Mouse (Mus musculus): ENCODE measurements at regions not wholly inside any gene's neighbourhood (a gene's known extent, or its start where the extent isn't known, plus 50 kb on each side); places are given as distances from the start of the nearest gene placed in this dataset.
A peak's percentile ranks its signal among the peaks of the same experiment; 100 is the strongest.

- ATAC-seq = no peak
- no peaks in the 10 kb centered on the region for H3K9me3 ChIP-seq (ENCODE audit: low read length)
- 47% methylated on average over 1 of the region's 1 CpGs for WGBS (ENCODE audit: insufficient replicate concordance)
- no peak overlapping the region for H3K9ac ChIP-seq (replicated peaks)
- DNase-seq = no peak
- H3K36me3 ChIP-seq (replicated peaks; ENCODE audit: insufficient read depth, low read length) = no peaks in the 10 kb centered on the region
- no peak overlapping the region for H3K4me3 ChIP-seq (ENCODE audit: low read depth, low read length)
- no peaks in the 10 kb centered on the region for H3K27me3 ChIP-seq (ENCODE audit: insufficient read depth, low read length)
- no peaks in the 10 kb centered on the region for H3K4me1 ChIP-seq (ENCODE audit: insufficient read depth)
- no peak for TF ChIP-seq EP300 (IDR thresholded peaks at IDR 0.05; ENCODE audit: low read depth)
- TF ChIP-seq CTCF (IDR thresholded peaks at IDR 0.05; ENCODE audit: low read depth) = no peak
- no peak overlapping the region for H3K27ac ChIP-seq (ENCODE audit: low read depth)
- no peak overlapping the region for H3K4me2 ChIP-seq (ENCODE audit: low read depth, low read length)
These were observed 120.3 kb upstream of the Tom1l1 start for GRCm38 (mm10) chr11:90808443-90808842.

DNA sequence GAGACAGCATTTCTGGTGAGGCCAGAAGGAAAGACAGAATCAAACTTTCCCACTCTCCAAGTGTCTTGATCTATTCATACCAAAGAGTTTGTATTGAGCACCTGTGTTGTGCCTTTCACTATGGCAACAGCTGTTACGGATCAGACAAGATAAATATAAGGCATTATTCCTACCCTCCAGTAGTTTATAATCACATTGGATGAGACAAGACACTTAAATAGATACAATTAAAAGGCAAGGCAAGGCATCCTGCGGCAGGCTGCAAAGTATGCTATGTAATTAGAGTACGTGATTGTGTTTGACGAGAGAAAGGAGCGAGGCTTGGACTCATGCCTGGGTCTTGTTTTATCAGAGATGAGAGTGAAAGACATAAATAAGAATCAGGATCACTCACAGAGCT is 119.2 kb upstream of the Tom1l1 start:
- ATAC-seq = no peak
- H3K4me2 ChIP-seq (ENCODE audit: low read depth, low read length) = no peak overlapping the region
- no peaks in the 10 kb centered on the region for H3K9me3 ChIP-seq (ENCODE audit: low read length)
- H3K27ac ChIP-seq (ENCODE audit: low read depth) = no peak overlapping the region
- H3K27me3 ChIP-seq (ENCODE audit: insufficient read depth, low read length) = no peaks in the 10 kb centered on the region
- WGBS (ENCODE audit: insufficient replicate concordance) = 75% methylated on average over 5 of the region's 5 CpGs
- no peaks in the 10 kb centered on the region for H3K36me3 ChIP-seq (replicated peaks; ENCODE audit: insufficient read depth, low read length)
- no peak overlapping the region for H3K9ac ChIP-seq (replicated peaks)
- no peak for DNase-seq
- no peak for TF ChIP-seq CTCF (IDR thresholded peaks at IDR 0.05; ENCODE audit: low read depth)
- TF ChIP-seq EP300 (IDR thresholded peaks at IDR 0.05; ENCODE audit: low read depth) = no peak
- H3K4me3 ChIP-seq (ENCODE audit: low read depth, low read length) = no peak overlapping the region
- no peaks in the 10 kb centered on the region for H3K4me1 ChIP-seq (ENCODE audit: insufficient read depth)

DNA sequence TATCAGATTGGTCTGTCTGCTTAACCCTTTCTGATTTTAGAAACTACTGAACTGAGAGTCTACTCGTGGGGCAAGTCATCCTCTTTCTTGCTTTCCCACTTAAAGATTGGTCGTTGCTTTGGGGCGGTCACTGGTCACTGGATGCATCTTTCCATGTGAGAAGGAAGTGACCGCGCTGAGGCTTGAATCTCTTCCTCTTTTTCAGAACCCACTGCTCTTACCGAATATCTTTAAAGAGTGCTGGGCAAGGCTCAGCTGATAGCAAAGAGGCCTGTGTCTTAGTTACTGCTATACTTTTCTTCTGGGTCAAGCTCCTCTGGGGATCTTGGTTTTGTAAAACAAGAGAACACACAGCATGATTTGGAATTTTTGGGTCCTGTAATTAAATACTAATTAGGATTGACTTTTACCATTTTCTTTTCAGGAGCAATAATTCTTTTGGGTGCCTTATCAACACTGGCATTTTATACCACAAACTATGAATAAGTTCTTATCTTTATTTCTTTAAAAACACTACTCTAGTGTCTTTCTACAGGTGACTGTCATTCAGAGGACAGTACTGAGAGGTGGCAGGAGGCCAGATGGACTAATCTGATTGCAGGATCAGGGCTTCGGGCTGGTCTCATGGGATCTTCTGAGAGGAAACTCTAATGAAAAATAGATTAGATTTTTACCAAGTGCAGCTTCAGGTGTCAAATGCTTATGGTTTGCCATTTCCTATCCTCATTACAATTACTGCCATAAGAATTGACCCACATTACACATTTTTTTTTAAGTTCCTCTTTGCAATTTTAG is 114.6 kb upstream of the Tom1l1 start:
- DNase-seq (no peak), ATAC-seq (no peak)
- Histone ChIP-seq H3K9ac (replicated peaks) (no peak overlapping the region), H3K4me1 (ENCODE audit: insufficient read depth) (no peaks in the 10 kb centered on the region), H3K9me3 (ENCODE audit: low read length) (no peaks in the 10 kb centered on the region), H3K27me3 (ENCODE audit: insufficient read depth, low read length) (no peaks in the 10 kb centered on the region), H3K4me3 (ENCODE audit: low read depth, low read length) (no peak overlapping the region), H3K36me3 (replicated peaks; ENCODE audit: insufficient read depth, low read length) (no peaks in the 10 kb centered on the region), H3K27ac (ENCODE audit: low read depth) (no peak overlapping the region), H3K4me2 (ENCODE audit: low read depth, low read length) (no peak overlapping the region)
- 36% methylated on average over 7 of the region's 7 CpGs for WGBS (ENCODE audit: insufficient replicate concordance)
- TF ChIP-seq CTCF (IDR thresholded peaks at IDR 0.05; ENCODE audit: low read depth) (no peak), EP300 (IDR thresholded peaks at IDR 0.05; ENCODE audit: low read depth) (no peak)

- TF ChIP-seq EP300 (IDR thresholded peaks at IDR 0.05; ENCODE audit: low read depth) = no peak
- TF ChIP-seq CTCF (IDR thresholded peaks at IDR 0.05; ENCODE audit: low read depth) = no peak
- ATAC-seq = no peak
- WGBS (ENCODE audit: insufficient replicate concordance) = 62% methylated on average over 2 of the region's 2 CpGs
- H3K9me3 ChIP-seq (ENCODE audit: low read length) = no peaks in the 10 kb centered on the region
- DNase-seq = no peak
- H3K4me1 ChIP-seq (ENCODE audit: insufficient read depth) = no peaks in the 10 kb centered on the region
- H3K27ac ChIP-seq (ENCODE audit: low read depth) = no peak overlapping the region
- no peaks in the 10 kb centered on the region for H3K36me3 ChIP-seq (replicated peaks; ENCODE audit: insufficient read depth, low read length)
- no peak overlapping the region for H3K9ac ChIP-seq (replicated peaks)
- H3K4me3 ChIP-seq (ENCODE audit: low read depth, low read length) = no peak overlapping the region
- H3K4me2 ChIP-seq (ENCODE audit: low read depth, low read length) = no peak overlapping the region
- no peaks in the 10 kb centered on the region for H3K27me3 ChIP-seq (ENCODE audit: insufficient read depth, low read length)
These were observed 109.4 kb upstream of the Tom1l1 start for GRCm38 (mm10) chr11:90797577-90797976.

DNA sequence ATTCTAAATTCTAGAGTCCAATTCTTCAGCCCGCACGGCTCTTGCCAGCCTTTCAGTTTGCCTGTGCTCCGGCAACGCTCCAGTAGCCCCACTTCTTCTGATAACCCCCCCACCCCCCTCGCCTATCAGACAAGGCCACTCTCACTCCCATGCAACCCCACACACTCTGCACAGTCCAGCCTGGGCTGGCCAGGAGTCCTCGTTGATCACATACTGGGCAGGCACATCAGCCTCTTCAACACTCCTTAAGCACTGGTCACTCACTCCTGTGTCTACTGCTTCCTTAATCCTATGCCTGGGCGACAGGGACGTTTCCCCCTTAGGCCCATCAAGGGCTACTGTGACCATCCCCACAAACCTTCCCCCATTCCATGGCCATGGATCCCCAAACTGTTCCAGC is 95.4 kb upstream of the Tom1l1 start:
- Histone ChIP-seq H3K27me3 (ENCODE audit: insufficient read depth, low read length) (no peaks in the 10 kb centered on the region), H3K36me3 (replicated peaks; ENCODE audit: insufficient read depth, low read length) (no peaks in the 10 kb centered on the region), H3K9me3 (ENCODE audit: low read length) (no peaks in the 10 kb centered on the region), H3K27ac (ENCODE audit: low read depth) (no peak overlapping the region), H3K4me1 (ENCODE audit: insufficient read depth) (no peaks in the 10 kb centered on the region), H3K9ac (replicated peaks) (no peak overlapping the region), H3K4me3 (ENCODE audit: low read depth, low read length) (no peak overlapping the region), H3K4me2 (ENCODE audit: low read depth, low read length) (no peak overlapping the region)
- WGBS (ENCODE audit: insufficient replicate concordance) = 64% methylated on average over 8 of the region's 8 CpGs
- DNase-seq (no peak), ATAC-seq (no peak)
- TF ChIP-seq CTCF (IDR thresholded peaks at IDR 0.05; ENCODE audit: low read depth) (no peak), EP300 (IDR thresholded peaks at IDR 0.05; ENCODE audit: low read depth) (no peak)

DNA sequence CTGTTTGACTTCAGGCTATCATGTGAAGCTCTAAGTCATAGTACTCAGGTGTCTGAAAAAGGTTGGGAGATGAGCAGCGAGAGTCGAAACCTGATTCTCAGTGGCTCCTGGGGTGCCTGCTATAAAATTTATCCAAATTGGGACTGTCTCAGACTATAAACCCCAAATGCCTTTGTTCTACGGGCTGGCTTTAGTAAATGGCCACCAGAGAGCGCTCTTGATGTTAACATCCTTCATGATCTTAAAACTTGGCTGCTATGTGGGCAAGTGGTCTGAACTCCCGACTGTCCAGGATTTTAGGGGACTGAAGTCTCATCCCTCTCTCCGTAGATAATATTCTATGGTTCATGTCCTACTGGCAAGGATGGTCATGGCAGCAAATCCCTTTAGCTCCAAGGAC is 94.8 kb upstream of the Tom1l1 start:
- Histone ChIP-seq H3K27me3 (ENCODE audit: insufficient read depth, low read length) (no peaks in the 10 kb centered on the region), H3K4me1 (ENCODE audit: insufficient read depth) (no peaks in the 10 kb centered on the region), H3K36me3 (replicated peaks; ENCODE audit: insufficient read depth, low read length) (no peaks in the 10 kb centered on the region), H3K9me3 (ENCODE audit: low read length) (no peaks in the 10 kb centered on the region), H3K4me2 (ENCODE audit: low read depth, low read length) (no peak overlapping the region), H3K9ac (replicated peaks) (no peak overlapping the region), H3K27ac (ENCODE audit: low read depth) (no peak overlapping the region), H3K4me3 (ENCODE audit: low read depth, low read length) (no peak overlapping the region)
- 35% methylated on average over 6 of the region's 6 CpGs for whole genome bisulfite sequencing (ENCODE audit: insufficient replicate concordance)
- ATAC-seq (no peak), DNase-seq (no peak)
- no peak for TF ChIP-seq EP300 (IDR thresholded peaks at IDR 0.05; ENCODE audit: low read depth)
- TF ChIP-seq CTCF (IDR thresholded peaks at IDR 0.05; ENCODE audit: low read depth) = peak; percentile 51
